Comparison of ENCODE assay signal across 21 mouse cellular contexts in the genomic region with DNA sequence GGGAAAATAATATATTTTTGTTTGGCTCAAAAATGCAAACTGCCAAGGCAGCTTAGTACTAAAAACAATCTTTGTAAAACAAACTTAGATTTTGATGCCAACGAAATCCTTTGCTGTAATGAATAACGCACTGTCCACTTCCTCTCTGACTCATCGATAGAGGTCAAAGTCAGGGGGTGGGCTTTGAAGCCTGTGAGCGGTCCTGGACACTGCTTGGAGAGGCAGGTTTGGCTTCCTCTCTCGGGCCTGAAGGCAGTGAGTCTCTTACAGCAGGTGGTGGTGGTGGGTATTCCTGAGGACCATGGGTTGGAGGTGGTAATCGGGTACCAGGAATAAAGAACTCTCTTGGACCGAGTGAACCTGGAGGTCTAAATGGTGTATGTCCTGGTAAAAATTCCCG. TPM values are rescaled to one million over a fixed set of nuclear protein-coding genes. Genes with fewer than 3 reads are reported as not detected.
DNase-seq lines count a peak whose midpoint lies in the region; TF ChIP-seq lines count a peak whose summit lies in the region.
"Had no signal": no experiment of that assay in that cellular context is flagged by ENCODE, and none has a peak within 500 bp of the region (broad histone marks: within the 10 kb centered on the region; RNA-seq: fewer than 3 reads in every experiment).

No protein-coding gene starts in this region.

- H3K36me3 ChIP-seq in MEL (ENCODE audit: control insufficient read depth in 1 of 2, insufficient read depth in 2 of 2, low read length in 2 of 2): peaks cover 0 to 37% of the 10 kb centered on the region in 2 experiments; a peak in 2 of 4 replicates

- H3K4me3 ChIP-seq in MEL (ENCODE audit: control insufficient read depth in 1 of 2, insufficient read depth in 1 of 2, low read depth in 2 of 2, low read length in 2 of 2): no peak overlapping the region
- H3K4me3 ChIP-seq: forebrain, embryonic 10.5 days; forebrain, embryonic 13.5 days; heart, embryonic 10.5 days; heart, embryonic 13.5 days had no signal

- TF ChIP-seq POLR2A in MEL (IDR thresholded peaks at IDR 0.05; ENCODE audit: control insufficient read depth in 1 of 2, insufficient read depth in 1 of 2, low read depth in 1 of 2, low read length in 2 of 2, poor library complexity in 1 of 2): no peak

- TF ChIP-seq RAD21 in MEL (IDR thresholded peaks at IDR 0.05; ENCODE audit: low read depth, low read length): no peak

- TF ChIP-seq EP300 in MEL (IDR thresholded peaks at IDR 0.05; ENCODE audit: low read depth in 1 of 2, low read length in 2 of 2): no peak

- no peak overlapping the region for H3K9ac ChIP-seq in MEL (ENCODE audit: control insufficient read depth, low read depth, low read length, poor library complexity, severe bottlenecking)
- H3K9ac ChIP-seq: forebrain, embryonic 13.5 days; heart, embryonic 13.5 days; hindbrain, embryonic 14.5 days had no signal

- DNase-seq in adrenal gland, postnatal 14 days: peak; percentile 31
- DNase-seq in adrenal gland, postnatal 4 days (ENCODE audit: low spot score in 2 of 2): no peak
- no peak for DNase-seq in MEL (ENCODE audit: low read depth, low spot score)
- DNase-seq in adrenal gland, postnatal 36 days: peak; percentile 36 to 43
- no peak for DNase-seq in retina, postnatal 1 day
- DNase-seq in gastrocnemius, postnatal 25 days: no peak
- DNase-seq: cerebellum, adult 11-12 months; cerebellum, adult 8-10 months; cerebellum, postnatal 14 days; gastrocnemius, postnatal 10 days; heart, adult 18-20 months; heart, postnatal 14 days; heart, postnatal 4 days; kidney, adult 18-20 months had no signal

- no peaks in the 10 kb centered on the region for H3K27me3 ChIP-seq in MEL (ENCODE audit: control insufficient read depth in 1 of 2, insufficient read depth in 2 of 2, low read length in 2 of 2)
- H3K27me3 ChIP-seq: forebrain, embryonic 13.5 days; heart, embryonic 13.5 days; Patski had no signal

- no peak for TF ChIP-seq CTCF in MEL (IDR thresholded peaks at IDR 0.05 in 2 of 3, conservative IDR thresholded peaks at IDR 0.05 in 1 of 3; ENCODE audit: control insufficient read depth in 1 of 3, insufficient read depth in 1 of 3, low read depth in 2 of 3, low read length in 3 of 3, poor library complexity in 1 of 3, severe bottlenecking in 1 of 3)

- no peaks in the 10 kb centered on the region for H3K4me1 ChIP-seq in MEL (ENCODE audit: control insufficient read depth in 1 of 2, insufficient read depth in 2 of 2, low read length in 2 of 2)
- H3K4me1 ChIP-seq: forebrain, embryonic 10.5 days; forebrain, embryonic 13.5 days; heart, embryonic 10.5 days; heart, embryonic 13.5 days had no signal

- H3K79me2 ChIP-seq in MEL (ENCODE audit: control insufficient read depth, insufficient read depth, low read length, poor library complexity): no peaks in the 10 kb centered on the region

- H3K9me3 ChIP-seq in MEL (replicated peaks; ENCODE audit: insufficient read depth, low read length): no peaks in the 10 kb centered on the region
- H3K9me3 ChIP-seq: forebrain, embryonic 13.5 days; heart, embryonic 10.5 days; heart, embryonic 13.5 days had no signal

- H3K27ac ChIP-seq in MEL (ENCODE audit: control insufficient read depth, low read depth, low read length): no peak overlapping the region
- H3K27ac ChIP-seq: forebrain, embryonic 10.5 days; forebrain, embryonic 13.5 days; heart, embryonic 10.5 days; heart, embryonic 13.5 days; hindbrain, embryonic 14.5 days; hindbrain, postnatal 0 days had no signal

TF ChIP-seq in MEL, 35 proteins besides CTCF, POLR2A, EP300 and RAD21:
- 0 out of 2 replicates have a peak, but pooled peaks have one; percentile 10 for TF ChIP-seq POLR2AphosphoS2 (IDR thresholded peaks at IDR 0.05; ENCODE audit: low read length)
- no peak for TF ChIP-seq CHD1 (IDR thresholded peaks at IDR 0.05; ENCODE audit: low read depth, low read length)

RNA-seq across cellular contexts. Expression of a gene that starts 30.1 kb away (rescaled TPM):
- total RNA-seq in adrenal gland, postnatal 14 days (2021): 48.2 and 51.8 TPM in 2 replicates
- total RNA-seq in adrenal gland, postnatal 4 days (2021): 10 to 100 TPM; 57.6 to 66.0 TPM
- total RNA-seq in MEL (2012; rRNA removed): 22.9 and 28.4 TPM in 2 replicates
- 100 to 1,000 TPM in 1 of 2 experiments, 10 to 100 TPM in 1; 25.4 to 145 TPM for polyA plus RNA-seq in MEL (2012; ENCODE audit: insufficient read depth in 1 of 2, insufficient read length in 2 of 2, low read depth in 1 of 2, low replicate concordance in 2 of 2, missing spikeins in 1 of 2)
- 10 to 100 TPM; 50.5 to 57.0 TPM for total RNA-seq in adrenal gland, postnatal 36 days (2021)
- total RNA-seq in gastrocnemius, postnatal 25 days (2021): 10 to 100 TPM; 15.5 to 18.4 TPM

RNA-seq across cellular contexts. Expression of a gene that starts 30.8 kb away (rescaled TPM):
- 51.3 and 53.4 TPM in 2 replicates for total RNA-seq in adrenal gland, postnatal 14 days (2021)
- 10 to 100 TPM; 56.9 to 57.2 TPM for total RNA-seq in adrenal gland, postnatal 4 days (2021)
- 17.7 and 21.5 TPM in 2 replicates for total RNA-seq in MEL (2012; rRNA removed)
- polyA plus RNA-seq in MEL (2012; ENCODE audit: insufficient read depth in 1 of 2, insufficient read length in 2 of 2, low read depth in 1 of 2, low replicate concordance in 2 of 2, missing spikeins in 1 of 2): 10 to 100 TPM in 1 of 2 experiments, not detected in 1; 36.0 TPM
- total RNA-seq in adrenal gland, postnatal 36 days (2021): 10 to 100 TPM; 51.3 to 53.4 TPM
- total RNA-seq in gastrocnemius, postnatal 25 days (2021): 10 to 100 TPM; 19.4 TPM

RNA-seq across cellular contexts. Expression of a gene that starts 42.2 kb away (rescaled TPM):
- 158 and 174 TPM in 2 replicates for total RNA-seq in adrenal gland, postnatal 14 days (2021)
- total RNA-seq in adrenal gland, postnatal 4 days (2021): 100 to 1,000 TPM; 168 to 179 TPM
- 46.9 and 47.6 TPM in 2 replicates for total RNA-seq in MEL (2012; rRNA removed)
- polyA plus RNA-seq in MEL (2012; ENCODE audit: insufficient read depth in 1 of 2, insufficient read length in 2 of 2, low read depth in 1 of 2, low replicate concordance in 2 of 2, missing spikeins in 1 of 2): 10 to 100 TPM in 1 of 2 experiments, not detected in 1; 50.1 TPM
- total RNA-seq in adrenal gland, postnatal 36 days (2021): 100 to 1,000 TPM; 174 to 204 TPM
- total RNA-seq in gastrocnemius, postnatal 25 days (2021): 100 to 1,000 TPM; 132 to 141 TPM

Comparison
In these comparisons a context has a peak if more than half of its experiments do, and no peak if none do; other contexts are left out.
1. DNase-seq: peak in adrenal gland, postnatal 14 days (single experiment) and adrenal gland, postnatal 36 days (2 of 2); none in adrenal gland, postnatal 4 days (0 of 2), MEL (single experiment), retina, postnatal 1 day (single experiment) and gastrocnemius, postnatal 25 days (single experiment).